In the genomic region with DNA sequence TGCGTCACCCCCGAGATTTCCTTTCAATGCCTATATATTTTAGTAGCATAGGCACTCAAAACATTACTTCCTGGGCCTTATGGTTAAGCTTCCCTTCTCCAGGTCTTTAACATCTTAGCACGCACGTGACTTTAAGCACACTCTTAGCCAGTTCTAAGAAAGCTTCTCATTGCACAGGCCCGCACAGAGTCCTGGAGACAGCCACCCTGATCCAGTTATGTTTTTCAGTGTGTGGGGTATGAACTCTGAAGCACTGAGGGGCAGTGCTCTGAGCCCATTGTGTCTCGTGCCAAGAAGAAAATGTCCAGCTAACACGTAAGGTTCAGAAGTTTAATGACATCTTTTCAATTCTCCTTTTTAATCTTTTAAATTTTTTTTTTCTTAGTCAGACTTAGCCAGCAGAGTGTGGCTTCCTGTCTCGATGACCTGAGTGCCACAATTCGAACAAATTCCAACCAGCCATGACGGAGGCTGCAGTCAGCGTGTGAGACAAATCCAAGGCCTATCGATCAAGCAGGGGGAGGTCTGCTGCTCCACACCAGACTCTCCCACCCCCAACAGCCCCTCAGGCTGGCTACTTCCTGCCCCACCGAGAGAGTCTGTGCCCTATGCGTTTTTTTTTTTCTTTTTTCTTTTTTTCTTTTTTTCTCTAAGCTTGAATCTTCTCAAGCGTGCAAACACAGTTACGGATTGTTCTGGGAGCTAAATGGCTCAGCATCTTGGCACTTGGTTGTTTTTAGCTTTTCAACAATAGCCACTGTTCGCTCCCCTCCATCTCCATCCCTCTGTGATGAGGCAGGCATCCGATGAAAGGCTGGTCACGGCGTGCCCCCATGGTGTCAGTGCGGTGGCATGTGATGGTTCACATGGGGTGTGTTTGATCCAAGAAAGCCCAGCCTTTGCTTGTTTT, we compare ENCODE assay signal across 8 mouse cellular contexts.
DNase-seq lines count a peak whose midpoint lies in the region; ATAC-seq lines count a peak whose summit lies in the region.
"Had no signal": no experiment of that assay in that cellular context is flagged by ENCODE, and none has a peak within 500 bp of the region (broad histone marks: within the 10 kb centered on the region; RNA-seq: fewer than 3 reads in every experiment).

No protein-coding gene starts in this region.

- no peak for DNase-seq in lung, postnatal 25 days (ENCODE audit: low spot score)
- peak; percentile 9 for DNase-seq in fibroblast of lung, adult 2 months (ENCODE audit: low read depth)
- DNase-seq in left cerebral cortex, adult 9 months (ENCODE audit: low spot score in 2 of 2): peak; percentile 52 to 65
- peak; percentile 37 for DNase-seq in retina, embryonic 14.5 days (ENCODE audit: low spot score)
- DNase-seq in gastrocnemius, postnatal 14 days: no peak
- DNase-seq: liver had no signal

- H3K4me2 ChIP-seq in lung, embryonic 16.5 days (ENCODE audit: low read depth, low read length): no peak overlapping the region

- WGBS in lung, embryonic 16.5 days: 36% methylated on average over 21 of the region's 21 CpGs

- peak; percentile 72; the same call in 1 of the 2 replicates for ATAC-seq in lung, embryonic 16.5 days (ENCODE audit: low read depth)
- no peak for ATAC-seq in granulocyte monocyte progenitor cell, adult 5-6 weeks (replicated peaks; ENCODE audit: poor library complexity, severe bottlenecking)

- no peaks in the 10 kb centered on the region for H3K36me3 ChIP-seq in lung, embryonic 16.5 days (ENCODE audit: control insufficient read depth, insufficient read depth, low read length)

- no peaks in the 10 kb centered on the region for H3K9me3 ChIP-seq in lung, embryonic 16.5 days (ENCODE audit: control insufficient read depth, low read length)

- H3K27me3 ChIP-seq in lung, embryonic 16.5 days (ENCODE audit: control insufficient read depth, insufficient read depth, low read depth, low read length): no peaks in the 10 kb centered on the region

- intact Hi-C loops in gastrocnemius, postnatal 14 days (cut with DNase I; ENCODE audit: low total_unique reads): no loop called here

- no peak overlapping the region for H3K9ac ChIP-seq in lung, embryonic 16.5 days (ENCODE audit: low read length)

- H3K27ac ChIP-seq in lung, embryonic 16.5 days (ENCODE audit: low read length): no peak overlapping the region

- peaks cover 21% of the 10 kb centered on the region; the same call in 1 of the 2 replicates for H3K4me1 ChIP-seq in lung, embryonic 16.5 days (replicated peaks; ENCODE audit: control insufficient read depth, insufficient read depth, low read length)

- no peak overlapping the region for H3K4me3 ChIP-seq in lung, embryonic 16.5 days (ENCODE audit: low read length)

Comparison
In these comparisons a context has a peak if more than half of its experiments do, and no peak if none do; other contexts are left out.
1. DNase-seq: peak in fibroblast of lung, adult 2 months (single experiment), left cerebral cortex, adult 9 months (2 of 2) and retina, embryonic 14.5 days (single experiment); none in lung, postnatal 25 days (single experiment) and gastrocnemius, postnatal 14 days (single experiment).